16 mouse cellular contexts compared by ENCODE assay signal in the genomic region with DNA sequence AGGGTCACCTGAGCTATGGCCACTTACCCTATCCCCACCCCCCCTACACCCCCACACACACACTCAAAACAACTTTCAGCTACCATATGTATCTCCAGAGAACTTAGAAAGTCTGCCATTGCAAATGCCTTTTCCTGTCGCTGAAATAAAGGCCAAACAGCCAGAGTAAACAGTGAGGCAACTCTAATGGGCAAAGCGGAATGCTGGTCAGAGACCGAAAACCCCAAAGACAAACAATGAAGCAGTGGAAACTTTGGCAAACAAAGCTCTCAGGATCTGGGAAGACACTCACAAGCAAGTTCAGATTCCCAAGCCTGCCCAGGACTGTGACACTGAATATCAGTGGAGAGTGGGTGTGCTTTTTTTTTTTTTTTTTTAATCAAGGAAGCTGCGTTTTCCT. TPM values are rescaled to one million over a fixed set of nuclear protein-coding genes. Genes with fewer than 3 reads are reported as not detected.
DNase-seq lines count a peak whose midpoint lies in the region; ATAC-seq and TF ChIP-seq lines count a peak whose summit lies in the region.
"Had no signal": no experiment of that assay in that cellular context is flagged by ENCODE, and none has a peak within 500 bp of the region (broad histone marks: within the 10 kb centered on the region; RNA-seq: fewer than 3 reads in every experiment).

No protein-coding gene starts in this region.

- H3K4me3 ChIP-seq in heart, embryonic 12.5 days = no peak overlapping the region
- no peak overlapping the region for H3K4me3 ChIP-seq in lung, embryonic 16.5 days (ENCODE audit: low read length)
- H3K4me3 ChIP-seq in thymus, adult 2 months (ENCODE audit: control insufficient read depth, insufficient read depth, low read length) = no peak overlapping the region
- H3K4me3 ChIP-seq: embryonic facial prominence, embryonic 12.5 days; forebrain, embryonic 12.5 days; midbrain, embryonic 15.5 days; neural tube, embryonic 12.5 days had no signal

- no peak overlapping the region for H3K9ac ChIP-seq in heart, embryonic 12.5 days
- H3K9ac ChIP-seq in lung, embryonic 16.5 days (ENCODE audit: low read length) = no peak overlapping the region
- H3K9ac ChIP-seq: embryonic facial prominence, embryonic 12.5 days; forebrain, embryonic 12.5 days; midbrain, embryonic 15.5 days; neural tube, embryonic 12.5 days had no signal

- H3K27ac ChIP-seq in heart, embryonic 12.5 days (ENCODE audit: poor library complexity, severe bottlenecking) = peak overlapping the region; percentile 55
- peak overlapping the region; percentile 15; the same call in 1 of the 2 replicates for H3K27ac ChIP-seq in lung, embryonic 16.5 days (ENCODE audit: low read length)
- H3K27ac ChIP-seq in thymus, adult 2 months (ENCODE audit: control insufficient read depth, insufficient read depth, low read length) = no peak overlapping the region
- H3K27ac ChIP-seq: embryonic facial prominence, embryonic 12.5 days; forebrain, embryonic 12.5 days; macrophage; midbrain, embryonic 15.5 days; neural tube, embryonic 12.5 days had no signal

- no peak for DNase-seq in heart, adult 9 months (ENCODE audit: low spot score in 2 of 2)
- peak; percentile 37 for DNase-seq in 3134 (ENCODE audit: extremely low read depth, insufficient read length, low spot score)
- DNase-seq in fibroblast of lung, adult 2 months (ENCODE audit: low read depth) = peak; percentile 73
- DNase-seq in thymus, adult 2 months = no peak
- no peak for DNase-seq in cerebellum, adult 18-20 months
- DNase-seq: adrenal gland, postnatal 36 days; layer of hippocampus, adult 9-11 months had no signal

- 49% methylated on average over 4 of the region's 4 CpGs for WGBS in heart, embryonic 12.5 days
- 24% methylated on average over 4 of the region's 4 CpGs for WGBS in lung, embryonic 16.5 days
- 84% methylated on average over 4 of the region's 4 CpGs for WGBS in thymus, adult 2 months

- TF ChIP-seq POLR2A in thymus, adult 2 months (IDR thresholded peaks at IDR 0.05; ENCODE audit: control insufficient read depth, extremely low read depth, insufficient read depth, low read length, poor library complexity) = no peak

- no peaks in the 10 kb centered on the region for H3K36me3 ChIP-seq in heart, embryonic 12.5 days
- H3K36me3 ChIP-seq in lung, embryonic 16.5 days (ENCODE audit: control insufficient read depth, insufficient read depth, low read length) = no peaks in the 10 kb centered on the region
- no peaks in the 10 kb centered on the region for H3K36me3 ChIP-seq in thymus, adult 2 months (ENCODE audit: control insufficient read depth, insufficient read depth, low read length)
- H3K36me3 ChIP-seq: embryonic facial prominence, embryonic 12.5 days; forebrain, embryonic 12.5 days; G1E; midbrain, embryonic 15.5 days; neural tube, embryonic 12.5 days had no signal

- ATAC-seq in heart, embryonic 12.5 days (ENCODE audit: insufficient number of reproducible peaks, low FRiP score) = no peak
- no peak for ATAC-seq in lung, embryonic 16.5 days (ENCODE audit: low read depth)
- no peak for ATAC-seq in activated CD4-positive, CD25-positive, alpha-beta regulatory T cell, adult 4 months
- ATAC-seq: midbrain, embryonic 15.5 days had no signal

- H3K9me3 ChIP-seq in heart, embryonic 12.5 days (replicated peaks) = no peaks in the 10 kb centered on the region
- H3K9me3 ChIP-seq in lung, embryonic 16.5 days (ENCODE audit: control insufficient read depth, low read length) = no peaks in the 10 kb centered on the region
- H3K9me3 ChIP-seq: embryonic facial prominence, embryonic 12.5 days; forebrain, embryonic 12.5 days; midbrain, embryonic 15.5 days; neural tube, embryonic 12.5 days had no signal

- peaks cover 44% of the 10 kb centered on the region for H3K4me1 ChIP-seq in heart, embryonic 12.5 days (replicated peaks)
- peaks cover 29% of the 10 kb centered on the region for H3K4me1 ChIP-seq in lung, embryonic 16.5 days (replicated peaks; ENCODE audit: control insufficient read depth, insufficient read depth, low read length)
- H3K4me1 ChIP-seq in thymus, adult 2 months (replicated peaks; ENCODE audit: control insufficient read depth, insufficient read depth, low read length) = 0 out of 2 replicates have a peak, but pooled peaks cover 5% of the 10 kb centered on the region

- no peak for TF ChIP-seq CTCF in thymus, adult 2 months (IDR thresholded peaks at IDR 0.05; ENCODE audit: borderline replicate concordance, control insufficient read depth, extremely low read depth, insufficient read depth, low read length, poor library complexity)

- H3K4me2 ChIP-seq in heart, embryonic 12.5 days = no peak overlapping the region
- H3K4me2 ChIP-seq in lung, embryonic 16.5 days (ENCODE audit: low read depth, low read length) = no peak overlapping the region
- H3K4me2 ChIP-seq: embryonic facial prominence, embryonic 12.5 days; forebrain, embryonic 12.5 days; midbrain, embryonic 15.5 days; neural tube, embryonic 12.5 days had no signal

- H3K27me3 ChIP-seq in heart, embryonic 12.5 days (replicated peaks) = no peaks in the 10 kb centered on the region
- H3K27me3 ChIP-seq in lung, embryonic 16.5 days (ENCODE audit: control insufficient read depth, insufficient read depth, low read depth, low read length) = no peaks in the 10 kb centered on the region
- H3K27me3 ChIP-seq in thymus, adult 2 months (ENCODE audit: control insufficient read depth, insufficient read depth, low read length) = no peaks in the 10 kb centered on the region; the same call in 1 of the 2 replicates
- H3K27me3 ChIP-seq: embryonic facial prominence, embryonic 12.5 days; forebrain, embryonic 12.5 days; midbrain, embryonic 15.5 days; neural tube, embryonic 12.5 days had no signal

RNA-seq across cellular contexts. Expression of a gene that starts 4.8 kb away (rescaled TPM):
- 11.6 and 12.0 TPM in 2 replicates for polyA plus RNA-seq in heart, embryonic 12.5 days (2016; fragmentation: Nextera tagmentation; extraction: Ambion mirVana)
- polyA plus RNA-seq in lung, embryonic 16.5 days (2015; fragmentation: Nextera tagmentation; extraction: Ambion mirVana) = 4.8 and 5.6 TPM in 2 replicates
- polyA plus RNA-seq in activated CD4-positive, CD25-positive, alpha-beta regulatory T cell, adult 4 months (2017; shearing (Covaris generic)) = under 1 TPM in 1 of 2 experiments, not detected in 1; 0.65 TPM
- polyA plus RNA-seq in thymus, adult 2 months (2012; rRNA removed) = 1.6 TPM in 2 replicates
- polyA plus RNA-seq: G1E had no signal

RNA-seq across cellular contexts. Expression of a gene that starts 5.0 kb away (rescaled TPM):
- polyA plus RNA-seq in heart, embryonic 12.5 days (2016; fragmentation: Nextera tagmentation; extraction: Ambion mirVana) = 7.0 and 8.0 TPM in 2 replicates
- 6.6 and 7.4 TPM in 2 replicates for polyA plus RNA-seq in lung, embryonic 16.5 days (2015; fragmentation: Nextera tagmentation; extraction: Ambion mirVana)
- polyA plus RNA-seq in activated CD4-positive, CD25-positive, alpha-beta regulatory T cell, adult 4 months (2017; shearing (Covaris generic)) = under 1 TPM in 1 of 2 experiments, not detected in 1; 0.32 TPM
- polyA plus RNA-seq in thymus, adult 2 months (2012; rRNA removed) = 0.84 and 1.8 TPM in 2 replicates
- polyA plus RNA-seq: G1E had no signal

Comparison
In these comparisons a context has a peak if more than half of its experiments do, and no peak if none do; other contexts are left out.
1. DNase-seq: peak in 3134 (single experiment) and fibroblast of lung, adult 2 months (single experiment); none in heart, adult 9 months (0 of 2), thymus, adult 2 months (single experiment) and cerebellum, adult 18-20 months (0 of 2).